Mouse (Mus musculus) intestine, postnatal 0 days (tissue): ENCODE results near the gene Hjurp. TPM values are rescaled to one million over a fixed set of nuclear protein-coding genes. Genes with fewer than 3 reads are reported as not detected.

ENCODE experiments used
- ATAC-seq: fragments of 200-750 bp; cut with Nextera tagmentation; 2 replicates; pipeline ENCODE4 v1.8.0; 2017; ENCODE audit warnings: mild to moderate bottlenecking, moderate TSS enrichment, moderate library complexity
- H3K27ac ChIP-seq: fragments of 300-500 bp; sonication (generic); 2 replicates; pipeline ENCODE4 v1.5.1; 2014; ENCODE audit warnings: mild to moderate bottlenecking, low read depth, low read length, moderate library complexity
- H3K27me3 ChIP-seq: fragments of 300-500 bp; sonication (generic); replicated peaks from 2 replicates; pipeline ENCODE4 v1.6.1; 2014; ENCODE audit warnings: low read length, mixed read lengths; ENCODE audit not compliant: control insufficient read depth, insufficient read depth
- H3K36me3 ChIP-seq: fragments of 300-500 bp; sonication (generic); 2 replicates; pipeline ENCODE4 v1.6.1; 2014; ENCODE audit warnings: mild to moderate bottlenecking, moderate library complexity; ENCODE audit not compliant: control insufficient read depth, insufficient read depth
- H3K4me1 ChIP-seq: fragments of 300-500 bp; sonication (generic); replicated peaks from 2 replicates; pipeline ENCODE4 v1.6.1; 2014; ENCODE audit warnings: antibody characterized with exemption, low read length, mixed read lengths; ENCODE audit not compliant: control insufficient read depth, insufficient read depth
- H3K4me2 ChIP-seq: fragments of 300-500 bp; sonication (generic); replicated peaks from 2 replicates; pipeline ENCODE4 v1.6.1; 2014; ENCODE audit warnings: low read depth, mild to moderate bottlenecking, moderate library complexity
- H3K4me3 ChIP-seq: fragments of 300-500 bp; sonication (generic); 2 replicates; pipeline ENCODE4 v1.5.1; 2014; ENCODE audit warnings: low read depth, low read length
- H3K9ac ChIP-seq: fragments of 300-500 bp; sonication (generic); 2 replicates; pipeline ENCODE4 v1.6.1; 2014; ENCODE audit warnings: mild to moderate bottlenecking, low read depth, low read length
- H3K9me3 ChIP-seq: fragments of 300-500 bp; sonication (generic); 2 replicates; pipeline ENCODE4 v1.6.1; 2016; ENCODE audit warnings: mixed run types; ENCODE audit not compliant: control insufficient read depth
- CTCF ChIP-seq: sonication (generic); IDR thresholded peaks from 2 replicates; pipeline ENCODE4 v1.5.1; 2016; ENCODE audit warnings: low read depth, mild to moderate bottlenecking, control low read depth, antibody characterized with exemption, moderate library complexity
- WGBS: fragments of 180-500 bp; shearing (Covaris S2); extraction: QIAGEN DNeasy Blood & Tissue Kit; methylation state at CpG from one replicate; pipeline ENCODE4 v1.1.7; 2014; 5-methylcytosine and 5-hydroxymethylcytosine counted together
- polyA plus RNA-seq: library from polyadenylated mRNA; unstranded; fragments of >200 nt; fragmentation: Nextera tagmentation; extraction: Ambion mirVana; gene quantifications from 2 replicates; pipeline ENCODE4 v1.2.1, GENCODE M21; 2015

Gene Hjurp
- polyA plus RNA-seq, 1 experiment from 2014 or later: 29.1 TPM

DNA sequence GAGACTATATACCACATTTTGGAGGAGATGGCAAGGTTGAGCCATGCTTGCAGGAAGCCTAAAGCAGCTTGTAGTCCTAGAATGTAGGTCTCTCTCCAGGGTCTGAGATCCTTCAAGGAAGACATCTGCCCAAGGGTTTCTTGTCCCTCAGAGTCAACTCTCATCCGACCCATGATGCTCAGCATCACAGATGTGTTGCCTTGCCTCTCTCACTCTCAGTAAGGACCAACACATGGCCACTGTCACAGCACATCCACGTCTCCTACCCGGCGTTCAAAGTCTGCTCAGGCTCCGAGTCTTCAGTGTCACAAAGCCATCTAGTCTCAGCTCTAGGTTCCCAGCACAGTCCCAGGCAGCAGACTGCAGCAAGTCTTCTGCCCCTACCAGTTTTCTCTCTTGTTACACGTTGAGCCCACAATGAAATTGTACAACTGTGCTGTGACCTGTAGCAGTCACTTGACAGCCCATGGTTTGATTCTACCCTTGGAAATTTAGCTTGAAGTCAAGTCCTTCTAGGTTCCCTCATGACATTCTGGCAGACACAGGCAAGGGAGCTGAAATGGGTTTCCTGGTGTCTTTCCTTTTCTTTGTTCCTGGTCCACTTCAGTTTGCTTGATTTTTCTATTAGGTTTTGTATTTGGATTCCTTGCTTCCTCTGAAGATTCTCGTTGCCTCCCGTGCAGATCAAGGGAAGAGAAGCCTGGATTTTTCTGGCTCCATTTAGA is 27.0 kb upstream of the Hjurp start:
- H3K27ac ChIP-seq: no peak overlapping the region
- no peak for ATAC-seq
- WGBS: 63% methylated on average over 8 of the region's 8 CpGs
- no peak for TF ChIP-seq CTCF
- no peak overlapping the region for H3K4me2 ChIP-seq
- no peaks in the 10 kb centered on the region for H3K4me1 ChIP-seq
- H3K36me3 ChIP-seq: no peaks in the 10 kb centered on the region
- H3K27me3 ChIP-seq: no peaks in the 10 kb centered on the region
- no peak overlapping the region for H3K9ac ChIP-seq
- H3K9me3 ChIP-seq: peaks cover 45% of the 10 kb centered on the region
- H3K4me3 ChIP-seq: no peak overlapping the region

DNA sequence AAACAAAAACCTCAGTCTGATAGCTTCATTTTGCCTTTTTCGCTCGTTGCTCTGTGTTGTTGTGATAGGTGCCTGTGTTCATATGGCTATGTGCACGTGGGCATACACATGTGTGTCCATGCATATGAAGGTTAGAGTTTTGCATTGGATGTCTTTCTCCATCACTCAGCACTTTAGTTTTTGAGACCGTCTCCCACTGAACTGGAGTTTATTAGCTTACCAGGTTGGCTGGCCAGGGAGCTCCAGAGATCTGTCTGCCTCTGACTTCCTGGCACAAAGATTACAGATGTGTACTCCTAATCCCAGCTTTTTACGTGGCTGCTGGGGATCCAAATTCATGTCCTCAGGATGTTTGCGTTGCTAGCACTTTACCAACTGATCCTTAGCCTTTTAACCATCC is 26.3 kb upstream of the Hjurp start:
- Histone ChIP-seq H3K4me2 (no peak overlapping the region), H3K9me3 (peaks cover 40% of the 10 kb centered on the region), H3K27me3 (no peaks in the 10 kb centered on the region), H3K9ac (no peak overlapping the region), H3K36me3 (no peaks in the 10 kb centered on the region), H3K4me3 (no peak overlapping the region), H3K27ac (no peak overlapping the region), H3K4me1 (no peaks in the 10 kb centered on the region)
- no peak for ATAC-seq
- no peak for TF ChIP-seq CTCF
- WGBS: 65% methylated on average over 6 of the region's 6 CpGs

DNA sequence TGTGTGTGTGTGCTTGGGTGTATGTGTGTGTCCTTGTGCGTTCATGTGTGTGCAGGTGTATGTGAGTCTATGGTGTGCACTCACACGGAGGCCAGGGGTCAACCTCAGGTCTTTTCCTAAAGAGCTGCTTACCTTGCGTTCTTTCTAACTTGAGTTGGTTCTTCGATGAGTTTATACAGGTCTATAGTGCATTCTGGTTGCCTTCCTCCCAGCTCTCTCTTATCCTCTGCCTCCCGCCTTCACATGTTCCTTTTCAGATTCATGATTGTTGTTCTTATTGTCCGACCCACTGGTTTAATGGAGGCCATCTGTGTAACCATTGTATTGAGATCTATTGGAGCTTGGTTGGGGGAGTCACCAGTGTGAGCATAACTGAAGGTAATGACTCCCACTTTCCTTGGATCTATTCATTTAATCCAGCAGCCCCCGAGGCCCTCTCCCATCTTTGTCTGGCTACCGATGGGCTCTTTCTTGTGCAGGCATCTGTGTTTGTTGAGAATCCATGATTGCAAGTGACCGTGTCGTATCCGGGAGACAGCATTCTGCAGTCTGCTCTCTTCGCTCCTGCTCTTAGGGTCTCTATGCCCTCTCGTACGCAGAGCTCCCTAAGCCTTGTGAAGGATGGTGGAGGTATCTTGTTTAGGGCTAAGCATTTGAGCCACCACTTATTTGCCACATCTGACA is 24.8 kb upstream of the Hjurp start:
- no peak overlapping the region for H3K9ac ChIP-seq
- no peak for ATAC-seq
- H3K4me2 ChIP-seq: no peak overlapping the region

DNA sequence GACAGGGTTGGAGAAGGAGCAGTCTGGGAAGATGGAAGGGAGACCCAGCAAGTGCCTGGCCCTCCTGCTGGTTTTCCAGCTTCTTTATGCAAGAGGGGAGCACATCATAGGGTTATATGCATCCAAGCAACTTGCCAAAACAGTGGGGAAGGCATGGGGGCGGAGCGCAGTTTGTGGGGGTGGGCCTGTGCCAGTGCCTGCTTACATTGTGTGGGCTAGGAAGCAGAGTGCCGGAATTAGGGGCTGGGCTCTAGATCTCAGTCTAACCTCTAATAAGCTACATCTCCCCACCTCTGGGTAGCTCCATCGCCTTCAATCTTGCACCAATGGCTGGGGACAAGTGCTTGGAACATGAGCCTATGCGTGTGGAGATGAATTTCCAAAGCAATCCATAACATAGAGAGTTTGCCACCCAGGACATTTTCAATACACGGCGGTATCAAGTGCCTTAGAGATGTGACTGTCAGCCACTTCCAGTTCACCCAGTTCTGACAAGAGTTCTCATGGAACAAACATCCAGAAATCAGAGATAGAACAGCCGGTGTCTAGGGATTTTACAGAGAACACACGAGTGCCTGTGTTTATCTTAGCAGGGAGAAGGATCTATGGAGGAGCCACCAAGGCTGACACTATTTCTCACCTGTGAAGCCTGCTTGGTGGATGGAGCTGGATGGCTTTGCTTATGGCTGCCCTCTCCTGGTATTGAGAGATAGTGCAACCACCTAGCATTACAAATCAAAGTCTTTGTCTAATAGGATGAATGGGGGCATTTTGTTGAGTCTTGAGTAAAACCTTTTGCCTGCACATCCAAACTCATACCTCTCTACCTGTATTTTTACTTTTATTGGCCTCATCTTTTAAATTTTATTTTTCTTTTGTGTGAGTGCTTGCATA is 23.9 kb upstream of the Hjurp start:
- peak; percentile 79 for TF ChIP-seq CTCF
- Histone ChIP-seq H3K36me3 (no peaks in the 10 kb centered on the region), H3K9me3 (peaks cover 35% of the 10 kb centered on the region), H3K9ac (no peak overlapping the region), H3K4me2 (no peak overlapping the region), H3K4me3 (no peak overlapping the region), H3K27ac (no peak overlapping the region), H3K4me1 (no peaks in the 10 kb centered on the region), H3K27me3 (no peaks in the 10 kb centered on the region)
- 0 out of 2 replicates have a peak, but pooled peaks have one; percentile 3 for ATAC-seq
- WGBS: 64% methylated on average over 9 of the region's 9 CpGs

More for the DNA sequence above, 24.8 kb upstream of the Hjurp start:
- Histone ChIP-seq H3K4me3 (no peak overlapping the region), H3K27ac (no peak overlapping the region), H3K4me1 (no peaks in the 10 kb centered on the region), H3K36me3 (no peaks in the 10 kb centered on the region), H3K9me3 (peaks cover 34% of the 10 kb centered on the region), H3K27me3 (no peaks in the 10 kb centered on the region)
- no peak for TF ChIP-seq CTCF
- 66% methylated on average over 14 of the region's 14 CpGs for whole genome bisulfite sequencing

DNA sequence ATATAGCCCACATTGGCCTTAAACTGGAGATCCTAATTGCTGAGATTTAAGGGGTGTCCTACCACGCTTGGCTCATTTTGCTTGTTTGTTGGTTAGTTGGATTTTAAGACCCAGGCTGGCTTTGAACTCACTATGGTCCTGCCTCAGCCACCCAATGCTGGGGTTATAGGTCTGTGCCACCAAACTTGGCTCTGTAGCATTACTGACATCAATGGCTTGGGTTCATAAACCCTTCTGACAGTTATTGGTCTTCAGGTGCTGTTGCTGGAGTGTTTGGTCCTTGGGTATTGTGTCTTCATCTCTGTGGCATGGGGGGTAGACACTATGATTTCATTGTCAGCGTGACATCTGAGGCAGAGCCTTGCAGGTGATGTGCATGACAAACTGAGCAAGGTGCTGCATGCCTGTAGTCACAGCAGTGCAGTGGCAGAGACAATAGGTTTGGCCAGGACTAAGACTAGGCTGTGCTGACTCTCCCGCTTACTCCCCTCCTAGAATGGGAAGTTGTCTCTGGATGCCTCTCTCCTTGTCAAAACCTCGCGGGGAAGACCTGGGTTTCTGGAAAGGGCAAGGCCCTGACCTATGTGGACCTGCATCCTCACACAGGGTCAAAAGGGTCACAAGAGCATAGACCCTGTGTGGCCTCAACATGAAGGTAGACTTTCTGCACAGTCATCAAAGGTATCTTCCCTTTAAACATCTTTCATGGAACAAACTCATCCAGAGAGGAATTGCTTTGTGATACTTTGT is 23.0 kb upstream of the Hjurp start:
- Histone ChIP-seq H3K27me3 (no peaks in the 10 kb centered on the region), H3K4me2 (no peak overlapping the region), H3K4me1 (no peaks in the 10 kb centered on the region), H3K4me3 (no peak overlapping the region), H3K36me3 (no peaks in the 10 kb centered on the region), H3K27ac (no peak overlapping the region), H3K9me3 (peaks cover 37% of the 10 kb centered on the region), H3K9ac (no peak overlapping the region)
- ATAC-seq: 0 out of 2 replicates have a peak, but pooled peaks have one; percentile 4
- TF ChIP-seq CTCF: no peak
- WGBS: 43% methylated on average over 5 of the region's 5 CpGs
